Mouse (Mus musculus) NIH3T3 (cell line): ENCODE measurements around the gene Grb14.
A peak's percentile ranks its signal among the peaks of the same experiment; 100 is the strongest.

Experiments used
- DNase-seq: peaks from one replicate; pipeline ENCODE4 v3.0.0-alpha.2; 2012; ENCODE audit warnings: low read depth

Grb14 gene

DNA sequence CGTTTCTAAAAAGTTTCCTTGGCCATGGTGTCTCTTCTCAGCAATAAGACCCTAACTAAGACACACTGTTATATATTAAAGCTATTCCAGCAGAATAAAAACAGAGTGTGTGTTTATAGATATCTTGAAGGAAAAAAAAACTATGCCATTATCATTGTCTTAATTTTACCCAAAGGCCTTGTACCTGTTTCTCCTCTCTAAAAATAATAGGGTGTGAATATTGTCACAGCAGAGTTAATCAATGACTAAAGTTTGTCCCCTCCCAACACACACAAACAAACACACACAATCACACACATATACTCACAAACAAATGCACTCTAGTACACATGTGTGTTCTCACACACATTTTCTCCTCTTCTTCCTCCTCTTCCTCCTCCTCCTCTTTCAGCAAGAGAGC, at the start of gene Grb14:
TSS of gene Grb14 (minus strand) at position 101 of the 400 bp plus-strand sequence.
- DNase-seq: no peak

GRCm38 (mm10) chr2:65072205-65072604, 47.4 kb upstream of the Grb14 start:
- no peak for DNase-seq

DNA sequence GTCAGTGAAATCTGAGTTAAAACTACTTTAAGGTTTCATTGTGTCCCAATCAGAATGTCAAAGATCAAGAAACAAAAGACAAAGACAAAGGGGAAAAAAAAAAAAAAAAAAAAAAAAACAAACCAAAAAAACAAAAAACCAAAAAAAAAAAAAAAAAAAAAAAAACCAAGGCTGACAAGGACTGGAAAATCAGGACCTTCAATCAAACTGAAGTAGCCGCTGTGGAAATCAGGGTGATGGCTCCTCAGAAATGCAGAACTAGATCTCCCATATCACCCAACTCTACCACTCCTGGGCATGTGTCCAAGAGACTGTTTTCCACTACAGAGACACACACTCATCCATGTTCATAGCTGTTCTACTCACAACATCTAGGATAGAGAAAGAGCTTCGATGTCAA, 29.0 kb upstream of the Grb14 start:
- DNase-seq: no peak

DNA sequence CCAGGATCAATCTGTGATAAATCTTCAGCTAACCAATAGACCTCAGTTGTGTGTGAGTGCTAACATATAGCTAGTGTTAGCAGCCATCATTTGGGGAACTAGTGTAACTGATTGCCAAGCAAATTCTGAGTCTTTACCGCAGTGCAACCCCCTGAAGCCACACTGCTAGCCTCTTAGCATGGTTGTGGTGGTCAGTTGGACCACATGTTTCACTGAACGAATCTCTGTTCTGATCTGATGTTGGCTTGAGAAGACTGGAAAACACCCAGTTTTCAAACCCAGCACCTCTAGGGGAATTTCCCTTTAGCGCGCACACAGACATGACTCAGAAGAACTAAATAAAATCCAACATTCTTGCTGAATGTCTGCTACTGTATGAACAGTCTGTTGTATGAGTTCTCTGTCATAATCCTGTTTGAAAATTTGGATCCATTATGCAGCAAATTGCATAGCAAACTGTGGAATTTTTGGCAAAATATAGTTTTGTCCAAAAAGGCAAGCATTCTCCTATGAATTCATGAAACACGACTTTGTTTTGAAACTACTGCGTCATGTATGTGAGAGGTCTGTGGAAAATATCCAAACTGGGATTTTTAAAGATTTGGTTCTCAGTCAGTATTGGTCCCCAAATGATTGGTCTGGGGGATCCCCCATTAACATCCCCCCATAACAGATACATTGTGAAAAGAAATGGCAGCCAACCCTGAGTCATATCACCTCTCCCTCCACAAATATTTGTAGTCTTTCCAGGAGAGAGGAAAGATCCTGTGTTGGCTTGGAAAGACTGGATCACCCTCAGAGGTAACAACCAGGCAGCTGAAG, 27.6 kb upstream of the Grb14 start:
- peak; percentile 50 for DNase-seq

- no peak for DNase-seq
These were observed 26.0 kb upstream of the Grb14 start for GRCm38 (mm10) chr2:65050776-65051175.

DNA sequence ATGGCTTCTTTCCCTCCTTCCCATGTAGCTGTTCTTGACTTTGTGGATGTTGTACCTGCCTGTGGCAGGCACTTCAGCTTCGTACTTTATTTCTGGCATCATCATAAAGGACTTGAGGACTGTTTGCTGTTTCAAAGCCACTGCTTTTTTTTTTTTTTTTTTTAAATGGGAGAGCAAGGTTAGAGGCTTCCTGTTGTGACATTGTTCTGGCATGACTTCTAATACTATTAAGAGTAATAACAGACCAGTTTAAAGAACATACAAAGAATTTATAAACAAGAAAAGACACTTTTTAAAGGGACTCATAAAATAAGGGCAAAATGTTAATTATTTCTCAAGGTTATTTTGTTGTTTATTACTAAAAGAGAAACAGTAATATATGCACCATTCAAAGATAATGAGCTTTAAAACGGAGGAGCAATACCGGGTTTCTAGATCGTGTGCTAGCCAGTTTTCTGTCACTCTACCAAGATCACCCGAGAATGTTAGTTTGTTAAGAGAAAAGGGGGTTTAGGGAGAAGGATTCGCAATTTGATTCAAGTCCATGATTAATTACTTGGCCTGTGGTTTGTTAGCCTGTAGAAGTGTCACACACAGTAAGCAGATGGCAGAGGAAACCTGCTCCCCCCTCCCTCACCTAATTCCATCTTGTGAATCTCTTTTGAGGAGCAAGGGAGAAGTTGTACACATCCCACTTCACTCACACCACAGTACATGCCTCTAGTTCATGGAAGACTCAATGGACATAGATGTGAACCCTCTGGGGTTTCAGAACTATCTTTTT, 23.6 kb upstream of the Grb14 start:
- DNase-seq: no peak

DNA sequence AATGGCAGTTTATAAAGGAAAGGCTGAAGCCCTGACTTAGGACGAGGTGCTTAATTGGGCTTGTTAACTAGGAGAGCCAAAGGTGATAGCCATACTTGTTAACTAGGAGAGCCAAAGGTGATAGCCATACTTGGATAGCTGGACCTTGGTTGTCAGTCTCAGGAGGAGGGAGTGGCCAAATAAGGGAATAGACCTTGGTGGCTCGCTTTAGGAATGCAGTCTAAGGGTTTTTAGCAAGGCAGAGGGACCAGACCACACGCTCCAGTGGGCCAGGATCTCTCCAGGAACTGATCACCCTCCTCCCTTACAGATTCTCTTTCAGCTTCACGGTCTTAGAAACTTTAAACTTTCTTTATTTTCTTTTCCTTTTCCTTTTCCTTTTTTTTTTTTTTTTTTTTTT, 13.4 kb upstream of the Grb14 start:
- no peak for DNase-seq

- DNase-seq: no peak
These were observed 12.8 kb upstream of the Grb14 start for GRCm38 (mm10) chr2:65037546-65037945.

GRCm38 (mm10) chr2:65022363-65023240, 2.2 kb downstream of the Grb14 start:
- DNase-seq: peak; percentile 90

- peak; percentile 53 for DNase-seq
These were observed 3.0 kb downstream of the Grb14 start for GRCm38 (mm10) chr2:65021691-65022362.

- peak; percentile 38 for DNase-seq
These were observed 7.4 kb downstream of the Grb14 start for GRCm38 (mm10) chr2:65017375-65017774.

DNA sequence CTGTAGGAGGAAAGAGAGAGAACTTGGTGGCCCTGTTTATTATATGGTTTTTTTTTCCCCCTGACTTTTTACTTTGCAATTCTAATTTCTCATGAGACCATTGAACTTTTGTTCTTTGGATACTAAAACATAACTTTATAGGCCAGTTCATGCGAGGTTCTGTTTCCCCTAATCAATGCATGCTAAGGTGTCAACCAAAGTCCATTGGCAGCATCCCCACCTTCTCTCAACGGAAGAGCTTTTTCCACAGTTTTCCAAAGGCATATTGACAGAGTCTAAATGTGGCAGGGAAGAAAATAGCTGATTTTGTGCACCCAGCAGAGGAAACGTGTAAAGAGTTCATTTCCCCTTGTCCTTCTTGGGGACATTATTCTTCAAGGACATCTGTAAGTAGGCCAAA, 10.2 kb downstream of the Grb14 start:
- DNase-seq: no peak

DNA sequence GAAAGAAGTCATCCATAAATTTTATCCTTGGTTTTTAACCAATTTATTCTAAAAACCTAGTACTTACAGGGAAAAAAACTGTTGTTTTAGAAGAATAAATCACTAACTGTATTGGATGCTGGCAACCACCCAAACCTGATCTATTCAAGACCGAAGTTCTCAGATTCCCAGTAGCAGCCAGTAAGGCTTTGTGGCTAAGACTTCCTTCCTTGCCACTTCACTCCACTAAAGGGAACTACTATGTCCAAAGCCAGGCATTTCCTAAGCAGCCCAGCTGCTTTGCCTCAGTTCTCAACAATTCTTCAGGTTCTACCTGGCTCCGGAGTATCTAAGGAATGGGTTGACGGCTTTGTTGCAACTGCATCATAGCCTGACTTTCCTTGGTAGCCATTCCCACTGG, 14.7 kb downstream of the Grb14 start:
- peak; percentile 39 for DNase-seq

DNA sequence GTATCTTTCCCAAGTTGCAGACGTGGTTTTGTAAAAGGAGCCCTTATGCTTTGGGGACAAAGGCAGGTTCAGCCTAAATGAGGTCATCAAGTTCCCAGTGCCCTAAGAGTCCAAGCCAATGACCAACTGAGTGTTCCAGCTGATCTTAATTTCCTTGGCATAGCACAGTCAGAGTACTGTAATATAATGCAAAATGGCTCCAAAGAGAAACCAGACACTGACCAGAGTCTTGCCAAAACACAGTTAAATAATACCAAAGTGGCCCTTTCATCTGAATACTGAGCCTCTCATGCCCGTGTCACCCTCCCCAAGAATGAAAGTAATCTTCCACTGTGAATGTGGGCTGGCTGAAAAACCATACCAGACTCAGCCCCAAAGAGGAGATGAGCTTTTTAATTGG, 17.4 kb downstream of the Grb14 start:
- peak; percentile 9 for DNase-seq

DNA sequence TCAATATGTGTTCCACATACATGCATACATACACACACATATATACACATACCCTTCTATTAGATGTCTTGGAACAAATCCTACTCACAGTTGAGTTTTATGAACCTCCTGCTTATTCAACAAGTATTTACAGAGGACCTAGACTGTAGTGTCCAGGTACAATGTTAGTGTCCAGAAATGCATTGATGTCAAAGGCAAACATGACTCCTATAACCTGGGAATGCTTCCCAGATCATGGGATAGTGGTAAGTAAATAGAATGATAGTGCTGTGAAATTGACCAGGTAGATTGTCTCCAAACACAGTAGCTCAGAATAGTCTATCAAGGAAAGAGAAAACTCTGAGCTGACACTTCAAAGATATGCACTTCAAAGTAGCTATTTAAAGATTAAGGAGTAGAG, 19.7 kb downstream of the Grb14 start:
- no peak for DNase-seq

DNA sequence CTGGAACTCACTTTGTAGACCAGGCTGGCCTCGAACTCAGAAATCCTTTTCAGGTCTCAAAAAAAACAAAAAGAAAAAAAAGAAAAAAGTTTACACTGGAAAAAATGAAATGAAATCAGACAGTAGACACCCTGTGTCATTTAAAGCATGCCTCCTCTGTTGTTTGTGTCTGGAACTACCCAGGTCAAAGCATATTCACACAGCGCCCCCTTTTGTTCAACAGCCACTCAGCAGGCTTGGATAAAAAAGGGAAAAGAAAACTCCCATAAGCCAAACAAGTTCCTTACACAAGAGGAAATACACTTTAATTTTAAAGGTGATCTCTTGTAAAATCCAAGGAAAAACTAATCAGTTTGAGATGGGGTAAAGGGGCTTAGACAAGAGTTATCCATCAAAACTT, 21.4 kb downstream of the Grb14 start:
- DNase-seq: peak; percentile 62

DNA sequence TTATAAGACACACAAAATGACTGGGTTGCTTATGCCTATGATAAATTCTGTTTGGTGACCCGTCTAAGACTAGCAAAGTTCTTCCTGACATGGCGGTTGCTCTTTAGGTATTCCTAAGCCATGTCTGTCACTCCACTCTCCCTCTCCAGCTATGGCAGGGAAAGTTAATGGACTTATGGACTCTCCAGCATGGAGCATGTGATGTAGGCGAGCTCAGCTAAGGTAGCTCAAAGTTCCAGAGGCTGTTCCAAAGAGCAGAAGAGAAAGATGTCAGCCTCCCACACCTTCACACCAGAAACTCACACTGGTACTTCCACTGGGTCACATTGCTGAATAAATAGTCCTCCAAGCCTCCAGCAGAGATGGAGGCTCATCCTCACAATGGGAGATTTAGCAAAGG, 22.2 kb downstream of the Grb14 start:
- DNase-seq: no peak

GRCm38 (mm10) chr2:64995048-64995447, 29.7 kb downstream of the Grb14 start:
- no peak for DNase-seq

GRCm38 (mm10) chr2:64989426-64990187, 35.2 kb downstream of the Grb14 start:
- DNase-seq: no peak

DNA sequence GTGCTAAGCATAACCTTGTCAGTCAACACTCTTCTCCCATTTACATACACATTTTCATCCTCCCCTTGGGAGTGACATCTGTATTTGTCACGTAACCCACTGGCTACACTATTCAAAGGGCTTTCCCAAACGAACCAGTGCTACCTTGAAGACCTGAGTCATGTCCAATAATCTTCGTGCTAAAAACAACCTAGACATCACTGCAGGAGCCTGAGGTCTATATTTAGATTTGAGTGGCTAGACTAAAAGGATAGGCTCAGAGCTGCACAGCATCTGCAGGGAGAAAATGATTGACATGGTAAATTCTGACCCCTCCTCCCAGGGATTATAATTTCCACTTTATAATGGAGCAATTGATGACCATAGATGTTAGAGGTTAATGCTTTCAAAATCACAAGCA, 37.0 kb downstream of the Grb14 start:
- DNase-seq: no peak

DNA sequence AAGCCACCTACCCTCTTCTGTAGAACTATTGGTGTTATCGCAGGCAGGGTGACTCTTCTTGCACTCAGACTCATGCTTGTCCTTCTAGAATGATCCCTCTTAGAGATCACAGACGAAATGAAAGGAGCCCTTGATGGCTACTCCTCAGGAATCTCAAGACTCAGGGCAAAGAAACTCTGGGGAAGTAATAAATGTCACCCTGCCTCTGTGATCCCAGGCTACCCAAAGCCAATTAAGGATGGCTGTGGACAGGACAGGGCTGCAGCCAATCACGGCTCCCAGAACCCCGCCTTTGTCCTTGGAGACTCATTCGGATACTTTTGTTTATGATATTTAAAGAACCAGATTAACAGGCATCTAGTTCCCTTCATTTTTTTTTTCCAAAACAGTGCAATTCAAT, 49.2 kb downstream of the Grb14 start:
- DNase-seq: no peak
